Mouse (Mus musculus): ENCODE measurements around the gene Rybp. TPM values are rescaled to one million over a fixed set of nuclear protein-coding genes. Genes with fewer than 3 reads are reported as not detected.
A peak's percentile ranks its signal among the peaks of the same experiment; 100 is the strongest.

Rybp gene
- polyA plus RNA-seq, 1 experiment from 2014 or later: 15.8 TPM

GRCm38 (mm10) chr6:100314201-100314600 lies 26.9 kb upstream of the Rybp start:
- DNase-seq (ENCODE audit: low spot score): no peak
- H3K27ac ChIP-seq (replicated peaks): no peak overlapping the region
- no peaks in the 10 kb centered on the region for H3K36me3 ChIP-seq (replicated peaks)
- H3K4me3 ChIP-seq: no peak overlapping the region
- WGBS: 71% methylated on average over 8 of the region's 8 CpGs
- H3K27me3 ChIP-seq (replicated peaks; ENCODE audit: low read depth, poor library complexity, severe bottlenecking): peaks cover 25% of the 10 kb centered on the region
- H3K4me1 ChIP-seq: 0 out of 2 replicates have a peak, but pooled peaks cover 3% of the 10 kb centered on the region
- no peaks in the 10 kb centered on the region for H3K9me3 ChIP-seq

GRCm38 (mm10) chr6:100311167-100311566 lies 23.9 kb upstream of the Rybp start:
- DNase-seq (ENCODE audit: low spot score): no peak
- 88% methylated on average over 1 of the region's 1 CpGs for WGBS
- no peak overlapping the region for H3K27ac ChIP-seq (replicated peaks)
- peaks cover 21% of the 10 kb centered on the region for H3K27me3 ChIP-seq (replicated peaks; ENCODE audit: low read depth, poor library complexity, severe bottlenecking)
- H3K4me1 ChIP-seq: peaks cover 8% of the 10 kb centered on the region; the same call in 1 of the 2 replicates
- H3K36me3 ChIP-seq (replicated peaks): no peaks in the 10 kb centered on the region
- no peak overlapping the region for H3K4me3 ChIP-seq
- no peaks in the 10 kb centered on the region for H3K9me3 ChIP-seq

GRCm38 (mm10) chr6:100304831-100305230 lies 17.5 kb upstream of the Rybp start:
- Histone ChIP-seq H3K27me3 (replicated peaks; ENCODE audit: low read depth, poor library complexity, severe bottlenecking) (peaks cover 25% of the 10 kb centered on the region), H3K27ac (replicated peaks) (no peak overlapping the region), H3K36me3 (replicated peaks) (no peaks in the 10 kb centered on the region), H3K9me3 (no peaks in the 10 kb centered on the region; the same call in 1 of the 2 replicates), H3K4me1 (peaks cover 46% of the 10 kb centered on the region), H3K4me3 (no peak overlapping the region)
- DNase-seq (ENCODE audit: low spot score): peak; percentile 61
- WGBS: 49% methylated on average over 10 of the region's 10 CpGs

- Histone ChIP-seq H3K4me3 (no peak overlapping the region), H3K27ac (replicated peaks) (no peak overlapping the region; the same call in 1 of the 2 replicates), H3K27me3 (replicated peaks; ENCODE audit: low read depth, poor library complexity, severe bottlenecking) (peaks cover 55% of the 10 kb centered on the region), H3K36me3 (replicated peaks) (no peaks in the 10 kb centered on the region), H3K9me3 (no peaks in the 10 kb centered on the region; the same call in 1 of the 2 replicates), H3K4me1 (peaks cover 49% of the 10 kb centered on the region)
- WGBS: 57% methylated on average over 8 of the region's 8 CpGs
- DNase-seq (ENCODE audit: low spot score): no peak
Observed at GRCm38 (mm10) chr6:100301410-100302108, 14.3 kb upstream of the Rybp start.

GRCm38 (mm10) chr6:100300831-100301230 lies 13.5 kb upstream of the Rybp start:
- DNase-seq (ENCODE audit: low spot score): no peak
- no peaks in the 10 kb centered on the region for H3K36me3 ChIP-seq (replicated peaks)
- H3K4me3 ChIP-seq: no peak overlapping the region
- H3K27ac ChIP-seq (replicated peaks): peak overlapping the region; percentile 40; the same call in 1 of the 2 replicates
- no peaks in the 10 kb centered on the region; the same call in 1 of the 2 replicates for H3K9me3 ChIP-seq
- peaks cover 48% of the 10 kb centered on the region for H3K4me1 ChIP-seq
- peaks cover 55% of the 10 kb centered on the region for H3K27me3 ChIP-seq (replicated peaks; ENCODE audit: low read depth, poor library complexity, severe bottlenecking)
- WGBS: 19% methylated on average over 3 of the region's 3 CpGs

GRCm38 (mm10) chr6:100298945-100299344 lies 11.7 kb upstream of the Rybp start:
- Histone ChIP-seq H3K36me3 (replicated peaks) (no peaks in the 10 kb centered on the region), H3K27ac (replicated peaks) (no peak overlapping the region), H3K9me3 (no peaks in the 10 kb centered on the region), H3K4me3 (no peak overlapping the region), H3K27me3 (replicated peaks; ENCODE audit: low read depth, poor library complexity, severe bottlenecking) (peaks cover 61% of the 10 kb centered on the region), H3K4me1 (peaks cover 32% of the 10 kb centered on the region)
- WGBS: 65% methylated on average over 4 of the region's 4 CpGs
- DNase-seq (ENCODE audit: low spot score): no peak

GRCm38 (mm10) chr6:100297536-100297935 lies 10.3 kb upstream of the Rybp start:
- WGBS: 80% methylated on average over 8 of the region's 8 CpGs
- DNase-seq (ENCODE audit: low spot score): no peak
- Histone ChIP-seq H3K36me3 (replicated peaks) (no peaks in the 10 kb centered on the region), H3K4me3 (no peak overlapping the region), H3K9me3 (no peaks in the 10 kb centered on the region), H3K27ac (replicated peaks) (no peak overlapping the region), H3K4me1 (peaks cover 29% of the 10 kb centered on the region), H3K27me3 (replicated peaks; ENCODE audit: low read depth, poor library complexity, severe bottlenecking) (peaks cover 64% of the 10 kb centered on the region)

- 89% methylated on average over 6 of the region's 6 CpGs for WGBS
- Histone ChIP-seq H3K36me3 (replicated peaks) (no peaks in the 10 kb centered on the region), H3K4me1 (peaks cover 13% of the 10 kb centered on the region), H3K27me3 (replicated peaks; ENCODE audit: low read depth, poor library complexity, severe bottlenecking) (peaks cover 63% of the 10 kb centered on the region), H3K4me3 (no peak overlapping the region), H3K9me3 (no peaks in the 10 kb centered on the region), H3K27ac (replicated peaks) (no peak overlapping the region)
- DNase-seq (ENCODE audit: low spot score): no peak
Observed at GRCm38 (mm10) chr6:100292411-100292810, 5.1 kb upstream of the Rybp start.

- 79% methylated on average over 5 of the region's 5 CpGs for WGBS
- no peaks in the 10 kb centered on the region for H3K36me3 ChIP-seq (replicated peaks)
- H3K9me3 ChIP-seq: no peaks in the 10 kb centered on the region
- peaks cover 33% of the 10 kb centered on the region for H3K4me1 ChIP-seq
- DNase-seq (ENCODE audit: low spot score): no peak
- H3K27me3 ChIP-seq (replicated peaks; ENCODE audit: low read depth, poor library complexity, severe bottlenecking): peaks cover 52% of the 10 kb centered on the region
- no peak overlapping the region for H3K4me3 ChIP-seq
- no peak overlapping the region for H3K27ac ChIP-seq (replicated peaks)
Observed at GRCm38 (mm10) chr6:100289058-100289457, 1.8 kb upstream of the Rybp start.

- Histone ChIP-seq H3K36me3 (replicated peaks) (peaks cover 3% of the 10 kb centered on the region; the same call in 1 of the 2 replicates), H3K4me3 (peak overlapping the region; percentile 83), H3K27me3 (replicated peaks; ENCODE audit: low read depth, poor library complexity, severe bottlenecking) (peaks cover 49% of the 10 kb centered on the region), H3K4me1 (peaks cover 36% of the 10 kb centered on the region), H3K27ac (replicated peaks) (peak overlapping the region; percentile 99; the same call in 1 of the 2 replicates), H3K9me3 (no peaks in the 10 kb centered on the region)
- DNase-seq (ENCODE audit: low spot score): no peak
- 53% methylated on average over 4 of the region's 4 CpGs for WGBS
Observed at GRCm38 (mm10) chr6:100288730-100289035, 1.4 kb upstream of the Rybp start.

GRCm38 (mm10) chr6:100288016-100288729 lies 888 bp upstream of the Rybp start:
- Histone ChIP-seq H3K27ac (replicated peaks) (peak overlapping the region; percentile 99), H3K4me1 (peaks cover 37% of the 10 kb centered on the region), H3K27me3 (replicated peaks; ENCODE audit: low read depth, poor library complexity, severe bottlenecking) (peaks cover 48% of the 10 kb centered on the region), H3K9me3 (no peaks in the 10 kb centered on the region), H3K36me3 (replicated peaks) (peaks cover 7% of the 10 kb centered on the region; the same call in 1 of the 2 replicates), H3K4me3 (peak overlapping the region; percentile 83)
- 1% methylated on average over 23 of the region's 23 CpGs for WGBS
- DNase-seq (ENCODE audit: low spot score): no peak

- DNase-seq (ENCODE audit: low spot score): peak; percentile 75
- H3K9me3 ChIP-seq: no peaks in the 10 kb centered on the region
- peaks cover 36% of the 10 kb centered on the region for H3K27me3 ChIP-seq (replicated peaks; ENCODE audit: low read depth, poor library complexity, severe bottlenecking)
- H3K4me3 ChIP-seq: peak overlapping the region; percentile 83
- H3K27ac ChIP-seq (replicated peaks): peak overlapping the region; percentile 99
- WGBS: 5% methylated on average over 109 of the region's 117 CpGs
- peaks cover 37% of the 10 kb centered on the region for H3K4me1 ChIP-seq
- H3K36me3 ChIP-seq (replicated peaks): peaks cover 7% of the 10 kb centered on the region; the same call in 1 of the 2 replicates
Observed at GRCm38 (mm10) chr6:100286573-100287333, 532 bp downstream of the Rybp start.

Measured in embryonic facial prominence, embryonic 10.5 days (tissue).